Mouse (Mus musculus): ENCODE results near the gene Sarm1. TPM values are rescaled to one million over a fixed set of nuclear protein-coding genes. Genes with fewer than 3 reads are reported as not detected.
A peak's percentile ranks its signal among the peaks of the same experiment; 100 is the strongest.

The Sarm1 gene
- polyA plus RNA-seq, 1 experiment = 2.0 TPM

DNA sequence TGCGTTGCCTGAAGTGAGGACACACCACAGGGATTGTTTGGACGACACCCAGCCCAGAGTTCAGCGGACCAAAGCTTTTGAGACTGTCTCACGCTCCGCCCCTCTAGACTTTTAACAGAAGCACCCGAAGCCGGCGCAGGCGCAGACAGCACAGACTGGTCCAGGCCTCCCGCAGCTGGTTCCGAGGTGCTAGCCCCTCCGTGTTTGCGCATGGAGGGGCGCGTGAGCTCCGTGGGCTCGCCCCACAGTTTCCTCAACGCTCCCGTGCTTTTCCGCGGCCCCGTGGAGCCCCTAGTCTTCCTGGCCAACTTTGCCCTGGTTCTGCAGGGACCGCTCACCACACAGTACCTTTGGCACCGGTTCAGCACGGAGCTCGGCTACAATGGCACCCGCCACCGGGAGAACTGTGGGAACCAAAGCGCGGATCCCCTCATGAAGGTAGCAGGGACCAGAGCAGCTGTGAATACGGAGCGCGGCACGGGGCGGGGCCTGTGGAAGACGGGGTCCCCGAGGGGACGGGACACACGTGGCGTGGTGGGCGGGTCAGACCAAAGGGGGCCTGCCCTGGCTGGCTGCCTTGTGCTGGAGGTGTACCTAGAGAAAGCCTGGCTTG lies 31.9 kb downstream of the Sarm1 start, which contains the start of gene Slc46a1:
Slc46a1 (plus strand) TSS at position 130 of the 613 bp plus-strand sequence.
- Histone ChIP-seq H3K4me3 (ENCODE audit: insufficient read depth, low read length) (peak within 1 kb of the TSS; percentile 81), H3K4me1 (ENCODE audit: control insufficient read depth, insufficient read depth, low read length) (peaks cover 27% of the 10 kb centered on the region), H3K27ac (ENCODE audit: insufficient read depth, low read depth, low read length) (peak within 1 kb of the TSS; percentile 16; the same call in 1 of the 2 replicates)
- no peak for TF ChIP-seq CTCF (IDR thresholded peaks at IDR 0.05; ENCODE audit: low read depth, low read length)
- TF ChIP-seq POLR2A (IDR thresholded peaks at IDR 0.05; ENCODE audit: borderline replicate concordance, low read depth, low read length) = no peak

DNA sequence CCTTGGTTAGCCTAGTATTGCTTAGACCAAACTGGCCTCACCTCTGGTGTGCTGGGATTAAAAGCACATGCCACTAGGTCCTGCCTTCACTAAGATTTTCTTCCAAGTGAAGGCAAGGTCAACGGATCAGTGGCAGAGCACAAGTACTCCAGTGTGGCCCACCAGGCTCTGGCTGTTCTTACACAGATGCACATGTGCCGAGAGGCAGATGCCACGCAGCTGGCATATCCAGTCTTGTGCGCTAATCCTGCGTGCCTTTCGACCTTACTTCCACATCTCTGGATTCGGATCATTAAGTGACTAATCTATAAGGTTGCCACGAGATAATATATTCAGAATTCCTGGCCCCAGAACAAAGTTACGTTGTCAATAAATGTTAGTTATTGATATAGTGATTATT lies 32.4 kb downstream of the Sarm1 start:
- H3K4me1 ChIP-seq (ENCODE audit: control insufficient read depth, insufficient read depth, low read length) = peaks cover 27% of the 10 kb centered on the region
- peak overlapping the region; percentile 81 for H3K4me3 ChIP-seq (ENCODE audit: insufficient read depth, low read length)
- TF ChIP-seq CTCF (IDR thresholded peaks at IDR 0.05; ENCODE audit: low read depth, low read length) (no peak), POLR2A (IDR thresholded peaks at IDR 0.05; ENCODE audit: borderline replicate concordance, low read depth, low read length) (no peak)
- H3K27ac ChIP-seq (ENCODE audit: insufficient read depth, low read depth, low read length) = no peak overlapping the region

DNA sequence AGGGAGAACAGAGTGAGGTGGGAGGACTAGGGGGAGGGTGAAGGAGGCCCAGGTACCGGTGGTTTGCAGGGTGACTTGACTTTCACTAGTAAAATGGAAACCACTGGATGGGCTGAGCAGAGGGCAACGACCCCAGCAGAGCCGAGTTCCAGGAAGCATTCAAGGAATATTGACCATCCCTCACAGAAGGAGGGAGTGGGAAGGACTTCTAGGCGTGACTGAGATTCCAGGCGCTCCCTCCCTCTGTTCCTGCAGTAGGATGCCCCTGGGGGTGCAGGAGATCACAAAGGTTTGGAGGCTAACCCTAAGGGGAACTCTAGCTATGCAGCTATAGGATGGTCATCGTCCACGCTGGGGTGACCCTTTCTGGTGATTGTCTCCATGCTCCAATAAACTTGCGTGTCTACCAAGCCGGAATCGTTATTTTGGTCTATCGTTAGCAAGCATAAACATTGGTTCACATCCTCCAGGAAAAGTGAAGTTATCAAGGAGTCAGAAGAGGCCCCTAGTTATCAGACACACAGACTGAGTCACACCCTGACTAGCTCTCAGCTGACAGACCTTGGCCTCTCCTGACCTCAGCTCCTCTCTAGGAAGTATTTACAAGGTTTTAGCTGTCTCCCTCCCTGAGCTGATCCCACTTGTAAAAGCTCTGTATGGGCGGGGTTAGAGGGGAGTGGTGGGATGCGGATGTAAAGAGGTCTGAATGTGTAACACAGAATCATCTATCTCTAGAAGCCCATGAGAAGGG lies 34.1 kb downstream of the Sarm1 start:
- Histone ChIP-seq H3K27ac (ENCODE audit: insufficient read depth, low read depth, low read length) (no peak overlapping the region), H3K4me1 (ENCODE audit: control insufficient read depth, insufficient read depth, low read length) (peaks cover 27% of the 10 kb centered on the region), H3K4me3 (ENCODE audit: insufficient read depth, low read length) (no peak overlapping the region)
- TF ChIP-seq CTCF (IDR thresholded peaks at IDR 0.05; ENCODE audit: low read depth, low read length) (no peak), POLR2A (IDR thresholded peaks at IDR 0.05; ENCODE audit: borderline replicate concordance, low read depth, low read length) (no peak)

DNA sequence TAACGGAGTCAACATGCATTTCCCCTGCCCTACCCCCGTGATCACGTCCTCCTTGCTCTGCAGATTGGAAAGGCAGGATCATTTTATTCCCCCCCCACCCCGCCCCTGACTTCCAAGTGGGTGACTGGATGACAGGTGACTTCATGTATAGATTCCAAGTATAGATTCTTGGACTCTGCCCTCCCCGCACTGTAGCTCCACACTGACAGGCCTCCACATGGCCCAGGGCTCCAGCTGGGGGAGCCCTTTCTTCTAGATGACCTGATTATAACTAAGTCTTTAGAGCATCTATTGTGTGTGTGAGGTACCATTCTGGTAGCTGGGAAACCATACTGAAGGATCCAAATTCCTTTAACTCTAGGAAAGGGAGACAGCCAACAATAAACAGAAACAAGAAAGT lies 34.9 kb downstream of the Sarm1 start:
- Histone ChIP-seq H3K27ac (ENCODE audit: insufficient read depth, low read depth, low read length) (no peak overlapping the region), H3K4me3 (ENCODE audit: insufficient read depth, low read length) (no peak overlapping the region), H3K4me1 (ENCODE audit: control insufficient read depth, insufficient read depth, low read length) (peaks cover 25% of the 10 kb centered on the region)
- no peak for TF ChIP-seq CTCF (IDR thresholded peaks at IDR 0.05; ENCODE audit: low read depth, low read length)

DNA sequence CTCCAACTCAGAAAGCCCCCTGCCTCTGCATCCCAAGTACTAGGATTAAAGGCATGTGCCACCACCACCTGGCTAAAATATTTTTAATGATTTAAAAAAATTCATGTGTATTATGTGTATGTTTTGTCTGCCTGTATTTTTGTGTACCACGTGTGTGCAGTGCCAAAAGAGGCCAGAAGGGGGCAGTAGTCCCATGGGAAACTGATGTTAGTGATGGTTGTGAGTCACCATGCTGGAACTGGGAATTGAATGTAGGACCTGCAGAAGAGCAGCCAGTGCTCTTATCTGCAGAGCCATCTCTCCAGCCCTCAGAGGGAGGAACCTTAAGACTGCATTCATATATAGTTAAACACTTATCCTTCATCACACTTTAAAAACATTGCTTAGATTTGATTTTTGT lies 35.7 kb downstream of the Sarm1 start:
- peaks cover 25% of the 10 kb centered on the region for H3K4me1 ChIP-seq (ENCODE audit: control insufficient read depth, insufficient read depth, low read length)
- TF ChIP-seq CTCF (IDR thresholded peaks at IDR 0.05; ENCODE audit: low read depth, low read length) = peak; percentile 61
- no peak for TF ChIP-seq POLR2A (IDR thresholded peaks at IDR 0.05; ENCODE audit: borderline replicate concordance, low read depth, low read length)
- H3K4me3 ChIP-seq (ENCODE audit: insufficient read depth, low read length) = no peak overlapping the region
- no peak overlapping the region for H3K27ac ChIP-seq (ENCODE audit: insufficient read depth, low read depth, low read length)

DNA sequence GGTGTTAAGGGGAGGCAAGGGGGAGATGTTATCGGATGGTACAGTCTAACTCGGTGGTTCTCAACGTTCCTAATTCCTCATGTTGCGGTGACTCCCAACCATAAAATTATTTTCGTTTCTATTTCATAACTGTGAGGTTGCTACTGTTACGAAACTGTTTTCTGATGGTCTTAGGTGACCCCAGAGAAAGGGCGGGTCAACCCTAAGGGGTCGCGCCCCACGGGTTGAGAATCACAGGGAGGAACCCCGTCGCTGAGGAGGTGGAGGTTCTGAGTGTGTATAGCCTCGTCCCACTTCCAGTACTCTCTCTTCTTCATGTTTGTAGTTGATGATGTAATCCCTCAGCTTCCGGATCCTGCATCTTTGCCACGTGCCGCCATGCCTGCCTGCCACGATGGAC lies 38.8 kb downstream of the Sarm1 start:
- H3K4me3 ChIP-seq (ENCODE audit: insufficient read depth, low read length) = no peak overlapping the region
- TF ChIP-seq CTCF (IDR thresholded peaks at IDR 0.05; ENCODE audit: low read depth, low read length) (no peak), POLR2A (IDR thresholded peaks at IDR 0.05; ENCODE audit: borderline replicate concordance, low read depth, low read length) (no peak)
- H3K27ac ChIP-seq (ENCODE audit: insufficient read depth, low read depth, low read length) = no peak overlapping the region
- H3K4me1 ChIP-seq (ENCODE audit: control insufficient read depth, insufficient read depth, low read length) = peaks cover 5% of the 10 kb centered on the region

DNA sequence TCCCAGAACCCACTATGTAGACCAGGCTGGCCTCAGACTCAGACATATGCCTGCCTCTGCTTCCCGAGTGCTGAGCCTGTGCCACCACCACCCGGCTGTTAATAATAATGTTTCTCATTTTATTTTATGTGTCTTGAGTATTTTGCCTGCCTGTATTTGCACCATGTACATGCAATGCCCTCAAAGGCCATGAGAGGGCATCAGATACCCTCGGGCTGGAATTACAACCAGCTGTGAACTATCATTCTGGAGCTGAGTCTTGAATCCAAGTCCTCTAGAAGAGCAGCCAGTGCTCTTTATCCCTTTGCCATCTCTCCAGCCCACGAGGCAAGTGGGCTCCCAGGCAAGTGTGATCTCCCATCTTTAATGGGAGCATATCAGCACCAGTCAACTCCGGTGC lies 42.2 kb downstream of the Sarm1 start:
- TF ChIP-seq CTCF (IDR thresholded peaks at IDR 0.05; ENCODE audit: low read depth, low read length) = no peak
- TF ChIP-seq POLR2A (IDR thresholded peaks at IDR 0.05; ENCODE audit: borderline replicate concordance, low read depth, low read length) = no peak
- Histone ChIP-seq H3K27ac (ENCODE audit: insufficient read depth, low read depth, low read length) (no peak overlapping the region), H3K4me1 (ENCODE audit: control insufficient read depth, insufficient read depth, low read length) (no peaks in the 10 kb centered on the region), H3K4me3 (ENCODE audit: insufficient read depth, low read length) (no peak overlapping the region)

DNA sequence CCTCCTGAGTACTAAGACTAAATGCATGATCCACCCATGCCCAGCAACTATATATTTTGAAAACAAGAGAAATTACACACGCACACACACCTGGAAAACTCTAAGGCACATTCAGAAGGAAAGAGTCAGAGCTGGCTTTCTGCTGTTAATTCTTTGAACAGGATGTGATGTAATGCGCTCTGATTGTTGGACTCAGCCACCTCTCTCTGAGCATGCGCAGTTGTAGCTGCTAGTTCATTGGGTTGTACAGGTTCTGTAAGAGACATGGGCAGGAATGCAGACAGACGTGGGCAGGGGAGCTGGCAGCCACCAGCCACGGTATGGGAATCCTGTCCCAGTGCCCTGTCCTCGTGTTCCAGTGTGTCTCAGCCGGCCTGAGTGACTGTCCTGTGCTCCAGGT lies 43.3 kb downstream of the Sarm1 start:
- Histone ChIP-seq H3K4me3 (ENCODE audit: insufficient read depth, low read length) (no peak overlapping the region), H3K4me1 (ENCODE audit: control insufficient read depth, insufficient read depth, low read length) (no peaks in the 10 kb centered on the region), H3K27ac (ENCODE audit: insufficient read depth, low read depth, low read length) (no peak overlapping the region)
- TF ChIP-seq POLR2A (IDR thresholded peaks at IDR 0.05; ENCODE audit: borderline replicate concordance, low read depth, low read length) (no peak), CTCF (IDR thresholded peaks at IDR 0.05; ENCODE audit: low read depth, low read length) (no peak)

DNA sequence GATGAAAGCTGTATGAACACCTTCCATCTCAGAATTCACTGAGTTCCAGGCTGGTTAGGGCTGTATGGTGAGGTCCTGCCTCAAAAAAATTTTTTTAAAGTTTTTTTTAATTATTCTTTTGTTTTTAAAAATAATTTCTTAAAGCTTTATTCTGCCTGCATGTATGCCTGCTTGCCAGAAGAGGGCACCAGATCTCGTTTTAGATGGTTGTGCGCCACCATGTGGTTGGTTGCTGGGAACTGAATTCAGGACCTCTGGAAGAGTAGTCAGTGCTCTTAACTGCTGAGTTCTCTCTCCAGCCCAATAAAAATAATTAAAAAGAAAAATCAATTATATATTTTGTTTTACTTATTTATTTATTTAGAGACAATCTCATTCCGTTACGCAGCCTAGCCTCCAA lies 43.9 kb downstream of the Sarm1 start:
- Histone ChIP-seq H3K4me3 (ENCODE audit: insufficient read depth, low read length) (no peak overlapping the region), H3K4me1 (ENCODE audit: control insufficient read depth, insufficient read depth, low read length) (no peaks in the 10 kb centered on the region), H3K27ac (ENCODE audit: insufficient read depth, low read depth, low read length) (no peak overlapping the region)
- peak; percentile 98 for TF ChIP-seq CTCF (IDR thresholded peaks at IDR 0.05; ENCODE audit: low read depth, low read length)
- no peak for TF ChIP-seq POLR2A (IDR thresholded peaks at IDR 0.05; ENCODE audit: borderline replicate concordance, low read depth, low read length)

DNA sequence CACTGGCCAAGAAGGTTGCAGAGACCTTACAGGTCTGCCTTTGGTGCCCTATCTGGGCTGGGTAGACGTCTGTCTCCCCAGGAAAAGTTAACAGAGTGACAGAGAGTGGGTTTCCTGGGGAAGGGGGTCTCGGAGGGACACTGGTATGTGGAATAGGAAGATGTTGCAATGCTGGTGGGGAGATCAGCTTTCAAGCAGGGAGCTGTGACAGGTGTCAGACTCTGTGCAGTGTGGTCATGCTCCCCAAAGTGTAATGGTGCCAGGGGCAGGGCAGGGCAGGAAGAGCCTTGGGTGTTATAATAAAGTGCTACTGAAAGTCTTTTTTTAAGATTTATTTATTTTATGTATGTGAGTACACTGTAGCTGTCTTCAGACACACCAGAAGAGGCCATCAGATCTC lies 47.2 kb downstream of the Sarm1 start:
- Histone ChIP-seq H3K4me1 (ENCODE audit: control insufficient read depth, insufficient read depth, low read length) (peaks cover 11% of the 10 kb centered on the region), H3K4me3 (ENCODE audit: insufficient read depth, low read length) (no peak overlapping the region)
- no peak for TF ChIP-seq POLR2A (IDR thresholded peaks at IDR 0.05; ENCODE audit: borderline replicate concordance, low read depth, low read length)
- TF ChIP-seq CTCF (IDR thresholded peaks at IDR 0.05; ENCODE audit: low read depth, low read length) = no peak

More for the DNA sequence above, 47.2 kb downstream of the Sarm1 start:
- no peak overlapping the region for H3K27ac ChIP-seq (ENCODE audit: insufficient read depth, low read depth, low read length)
